Mouse (Mus musculus) lung, postnatal 0 days (tissue): ENCODE measurements around the gene Pxmp4.

ENCODE experiments used
- CTCF ChIP-seq: IDR thresholded peaks from 2 replicates; pipeline ENCODE4 v1.5.1; 2016; ENCODE audit warnings: antibody characterized with exemption, mild to moderate bottlenecking
- EP300 ChIP-seq: IDR thresholded peaks from 2 replicates; pipeline ENCODE4 v1.6.1; 2016; ENCODE audit warnings: antibody characterized with exemption, mild to moderate bottlenecking, control low read depth

DNA sequence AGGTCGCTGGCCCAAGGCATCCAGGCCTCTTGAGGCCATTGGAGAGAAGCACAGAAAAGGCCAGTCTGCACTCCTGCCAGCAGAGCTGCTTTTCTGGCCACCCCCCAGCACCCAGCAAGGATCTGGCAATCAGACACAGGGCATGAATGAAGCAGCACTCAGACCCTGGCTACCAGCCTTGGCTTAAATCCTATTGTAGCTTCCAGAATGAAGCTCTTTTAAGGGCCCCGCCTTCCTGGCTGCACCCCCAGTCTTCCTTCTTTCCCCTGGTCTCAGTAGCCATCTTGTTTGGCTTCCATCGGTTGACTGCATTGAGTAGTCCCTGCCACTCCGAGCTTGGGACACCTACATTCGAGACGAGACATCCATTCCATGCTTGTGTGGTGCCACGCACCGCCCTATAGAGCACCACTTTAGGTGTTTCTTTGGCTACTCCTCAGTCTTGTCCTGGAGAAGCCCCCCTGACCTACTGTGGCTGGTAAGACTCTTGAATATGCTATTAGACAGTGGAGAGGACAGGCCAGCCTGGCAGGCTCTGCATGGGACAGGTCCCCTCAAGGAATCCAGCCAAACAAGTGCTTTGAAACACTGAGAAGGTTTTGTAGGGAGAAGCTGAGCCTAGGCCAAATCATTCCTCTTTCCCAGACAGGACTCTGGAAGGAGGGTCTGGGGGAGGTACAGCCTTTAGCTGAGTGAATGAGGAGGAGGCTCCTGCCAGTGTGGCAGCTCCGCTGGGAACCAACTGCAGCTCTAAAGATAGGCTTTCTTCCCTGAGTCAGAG is 59.8 kb downstream of the Pxmp4 start:
- TF ChIP-seq CTCF (no peak), EP300 (no peak)
